Mouse (Mus musculus) embryonic facial prominence, embryonic 14.5 days (tissue): Measurements from ENCODE around the gene Bri3bp. TPM values are rescaled to one million over a fixed set of nuclear protein-coding genes. Genes with fewer than 3 reads are reported as not detected.
A peak's percentile ranks its signal among the peaks of the same experiment; 100 is the strongest.

Source experiments
- ATAC-seq: fragments of 200-750 bp; cut with Nextera tagmentation; 2 replicates; pipeline ENCODE4 v1.8.0; 2017; ENCODE audit warnings: low read depth, moderate number of reproducible peaks, moderate TSS enrichment
- DNase-seq: peaks from one replicate; pipeline ENCODE4 v3.0.0-alpha.2; 2015; ENCODE audit warnings: low spot score
- H3K27ac ChIP-seq: fragments of 300-500 bp; sonication (generic); replicated peaks from 2 replicates; pipeline ENCODE4 v1.5.1; 2014; ENCODE audit warnings: low read depth, mild to moderate bottlenecking, low read length, moderate library complexity
- H3K27me3 ChIP-seq: fragments of 300-500 bp; sonication (generic); replicated peaks from 2 replicates; pipeline ENCODE4 v1.6.1; 2014; ENCODE audit warnings: low read length; ENCODE audit not compliant: control insufficient read depth, insufficient read depth
- H3K36me3 ChIP-seq: fragments of 300-500 bp; sonication (generic); 2 replicates; pipeline ENCODE4 v1.6.1; 2014; ENCODE audit warnings: low read length, mixed read lengths; ENCODE audit not compliant: control insufficient read depth, insufficient read depth
- H3K4me1 ChIP-seq: fragments of 300-500 bp; sonication (generic); 2 replicates; pipeline ENCODE4 v1.6.1; 2014; ENCODE audit warnings: antibody characterized with exemption, low read length; ENCODE audit not compliant: control insufficient read depth, insufficient read depth
- H3K4me2 ChIP-seq: fragments of 300-500 bp; sonication (generic); 2 replicates; pipeline ENCODE4 v1.6.1; 2014; ENCODE audit warnings: low read depth, mild to moderate bottlenecking, low read length, moderate library complexity, mixed read lengths
- H3K4me3 ChIP-seq: fragments of 300-500 bp; sonication (generic); 2 replicates; pipeline ENCODE4 v1.5.1; 2014; ENCODE audit warnings: low read depth, mild to moderate bottlenecking, low read length
- H3K9ac ChIP-seq: fragments of 300-500 bp; sonication (generic); 2 replicates; pipeline ENCODE4 v1.6.1; 2014; ENCODE audit warnings: low read depth, mild to moderate bottlenecking, low read length, moderate library complexity, mixed read lengths
- H3K9me3 ChIP-seq: fragments of 300-500 bp; sonication (generic); 2 replicates; pipeline ENCODE4 v1.6.1; 2016; ENCODE audit warnings: low read length; ENCODE audit not compliant: control insufficient read depth
- WGBS: fragments of 180-500 bp; shearing (Covaris S2); extraction: QIAGEN DNeasy Blood & Tissue Kit; methylation state at CpG from one replicate; pipeline ENCODE4 v1.1.7; 2014; 5-methylcytosine and 5-hydroxymethylcytosine counted together
- polyA plus RNA-seq: library from polyadenylated mRNA; unstranded; fragments of >200 nt; fragmentation: Nextera tagmentation; extraction: Ambion mirVana; gene quantifications from 2 replicates; pipeline ENCODE4 v1.2.1, GENCODE M21; 2014

The Bri3bp gene
- polyA plus RNA-seq, 1 experiment from 2014 or later, result 28.8 TPM

DNA sequence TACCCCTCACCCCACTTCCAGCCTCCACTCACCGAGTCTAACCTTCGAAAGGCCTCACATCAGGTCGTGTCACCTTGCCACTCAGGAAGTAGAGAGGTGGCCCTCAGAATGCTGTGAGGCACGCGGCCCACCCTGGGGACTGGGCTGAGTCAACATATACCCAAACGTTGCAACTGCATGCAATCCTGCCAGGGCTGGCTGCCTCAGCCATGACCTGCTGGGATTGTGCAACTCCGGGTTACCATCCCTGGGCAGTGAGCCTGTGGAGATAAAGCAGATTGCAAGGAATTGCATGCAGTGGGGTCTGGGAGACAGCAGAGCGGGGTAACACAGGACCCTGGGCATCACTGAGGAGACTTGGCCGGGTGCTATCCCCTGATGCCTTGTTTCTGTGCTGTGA lies 11.2 kb downstream of the Bri3bp start:
- Histone ChIP-seq H3K4me3 (no peak overlapping the region), H3K4me2 (no peak overlapping the region), H3K27me3 (no peaks in the 10 kb centered on the region), H3K4me1 (no peaks in the 10 kb centered on the region), H3K9me3 (no peaks in the 10 kb centered on the region), H3K9ac (no peak overlapping the region), H3K27ac (no peak overlapping the region), H3K36me3 (peaks cover 34% of the 10 kb centered on the region)
- no peak for ATAC-seq
- no peak for DNase-seq
- WGBS, result 89% methylated on average over 9 of the region's 9 CpGs

- H3K27ac ChIP-seq, result no peak overlapping the region
- no peaks in the 10 kb centered on the region for H3K4me1 ChIP-seq
- H3K36me3 ChIP-seq, result peaks cover 35% of the 10 kb centered on the region
- no peaks in the 10 kb centered on the region for H3K27me3 ChIP-seq
- H3K9me3 ChIP-seq, result no peaks in the 10 kb centered on the region
- no peak overlapping the region for H3K4me2 ChIP-seq
- no peak overlapping the region for H3K9ac ChIP-seq
- ATAC-seq (no peak), DNase-seq (no peak)
- H3K4me3 ChIP-seq, result no peak overlapping the region
- 89% methylated on average over 6 of the region's 6 CpGs for WGBS
These were observed 14.7 kb downstream of the Bri3bp start for GRCm38 (mm10) chr5:125456100-125456499.

DNA sequence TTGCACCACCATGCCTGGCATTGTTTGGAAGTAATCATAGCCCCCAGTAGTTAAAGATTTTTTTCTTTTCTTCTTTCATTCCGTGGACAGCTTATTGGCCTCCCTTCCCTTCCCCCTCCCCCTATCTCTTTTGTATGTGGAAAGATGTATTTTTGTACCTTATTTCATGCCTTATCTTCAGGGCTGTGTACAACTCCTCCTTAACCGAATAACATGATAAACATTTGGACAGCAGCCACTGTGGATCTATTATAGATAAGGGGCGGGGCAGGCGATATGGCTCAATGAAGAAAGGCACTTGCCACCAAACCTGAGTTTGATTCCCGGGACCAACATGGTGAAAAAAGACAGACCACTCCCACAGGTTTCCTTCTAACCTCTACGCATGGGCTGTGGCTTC lies 16.2 kb downstream of the Bri3bp start:
- DNase-seq (no peak), ATAC-seq (no peak)
- 95% methylated on average over 6 of the region's 6 CpGs for WGBS
- Histone ChIP-seq H3K4me3 (no peak overlapping the region), H3K36me3 (peaks cover 31% of the 10 kb centered on the region), H3K9ac (no peak overlapping the region), H3K27ac (no peak overlapping the region), H3K9me3 (no peaks in the 10 kb centered on the region), H3K27me3 (no peaks in the 10 kb centered on the region), H3K4me2 (no peak overlapping the region), H3K4me1 (no peaks in the 10 kb centered on the region)

- H3K9ac ChIP-seq, result no peak overlapping the region
- H3K4me2 ChIP-seq, result no peak overlapping the region
- H3K4me1 ChIP-seq, result 0 out of 2 replicates have a peak, but pooled peaks cover 5% of the 10 kb centered on the region
- H3K27me3 ChIP-seq, result no peaks in the 10 kb centered on the region
- WGBS, result 80% methylated on average over 3 of the region's 3 CpGs
- H3K9me3 ChIP-seq, result no peaks in the 10 kb centered on the region
- ATAC-seq (no peak), DNase-seq (no peak)
- H3K27ac ChIP-seq, result no peak overlapping the region
- H3K36me3 ChIP-seq, result peaks cover 14% of the 10 kb centered on the region
- no peak overlapping the region for H3K4me3 ChIP-seq
These were observed 19.2 kb downstream of the Bri3bp start for GRCm38 (mm10) chr5:125460574-125460973.

- 0 out of 2 replicates have a peak, but pooled peaks cover 5% of the 10 kb centered on the region for H3K4me1 ChIP-seq
- ATAC-seq, result no peak
- 64% methylated on average over 10 of the region's 10 CpGs for WGBS
- no peak overlapping the region for H3K9ac ChIP-seq
- H3K27me3 ChIP-seq, result no peaks in the 10 kb centered on the region
- H3K36me3 ChIP-seq, result peaks cover 4% of the 10 kb centered on the region; the same call in 1 of the 2 replicates
- H3K27ac ChIP-seq, result no peak overlapping the region
- no peaks in the 10 kb centered on the region for H3K9me3 ChIP-seq
- DNase-seq, result peak; percentile 56
- no peak overlapping the region for H3K4me2 ChIP-seq
- H3K4me3 ChIP-seq, result no peak overlapping the region
These were observed 20.6 kb downstream of the Bri3bp start for GRCm38 (mm10) chr5:125461868-125462445.

DNA sequence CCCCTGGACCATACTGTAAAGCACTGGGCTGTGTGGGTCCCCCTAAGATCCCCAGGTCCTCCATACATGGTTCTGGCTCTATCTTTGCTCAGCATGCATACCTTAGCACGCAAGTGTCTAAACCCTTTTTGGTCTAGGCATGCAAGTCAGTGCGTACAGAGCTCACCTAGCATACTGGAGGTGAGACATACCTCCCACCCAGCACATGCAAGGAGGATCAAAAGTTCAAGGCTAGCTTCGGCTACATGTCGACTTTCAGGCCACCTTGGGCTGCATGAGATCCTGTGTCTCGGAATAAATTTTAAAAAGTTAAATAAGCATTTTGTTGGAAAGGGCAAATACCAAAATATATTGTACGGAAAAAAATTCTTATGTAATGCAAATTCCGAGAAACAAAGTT lies 23.8 kb downstream of the Bri3bp start:
- Histone ChIP-seq H3K9ac (no peak overlapping the region), H3K36me3 (no peaks in the 10 kb centered on the region), H3K4me3 (peak overlapping the region; percentile 20), H3K4me1 (0 out of 2 replicates have a peak, but pooled peaks cover 5% of the 10 kb centered on the region), H3K27me3 (no peaks in the 10 kb centered on the region), H3K27ac (no peak overlapping the region), H3K4me2 (peak overlapping the region; percentile 53), H3K9me3 (no peaks in the 10 kb centered on the region)
- WGBS, result 36% methylated on average over 7 of the region's 7 CpGs
- DNase-seq, result no peak
- peak; percentile 4; the same call in 1 of the 2 replicates for ATAC-seq

- Histone ChIP-seq H3K4me3 (peak overlapping the region; percentile 30), H3K27me3 (no peaks in the 10 kb centered on the region), H3K36me3 (no peaks in the 10 kb centered on the region), H3K9ac (peak overlapping the region; percentile 32; the same call in 1 of the 2 replicates), H3K4me1 (0 out of 2 replicates have a peak, but pooled peaks cover 5% of the 10 kb centered on the region), H3K9me3 (no peaks in the 10 kb centered on the region), H3K4me2 (peak overlapping the region; percentile 53), H3K27ac (no peak overlapping the region)
- peak; percentile 100 for DNase-seq
- under 1% methylated on average over 25 of the region's 25 CpGs for WGBS
- ATAC-seq, result peak; percentile 100
These were observed 24.3 kb downstream of the Bri3bp start for GRCm38 (mm10) chr5:125465701-125466106.

DNA sequence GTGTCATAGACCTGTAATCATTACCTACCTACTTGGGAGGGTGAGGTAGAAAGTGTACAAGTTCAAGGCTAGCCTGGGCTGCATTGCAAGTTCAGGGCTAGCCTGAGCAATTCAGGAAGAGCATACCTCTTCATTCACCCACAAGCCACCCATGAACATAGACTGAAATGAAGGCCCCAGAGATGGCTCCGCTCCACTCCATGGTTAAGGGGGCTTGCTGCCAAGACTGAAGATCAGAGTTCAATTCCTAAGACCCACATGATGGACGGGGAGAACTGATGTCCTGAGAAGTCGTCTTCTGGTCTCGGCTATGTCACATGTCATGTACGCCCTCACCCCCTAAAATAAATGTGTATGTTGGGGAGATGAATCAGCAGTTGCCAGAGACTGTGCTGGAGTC lies 25.1 kb downstream of the Bri3bp start:
- DNase-seq (no peak), ATAC-seq (no peak)
- Histone ChIP-seq H3K27ac (no peak overlapping the region), H3K27me3 (no peaks in the 10 kb centered on the region), H3K9ac (no peak overlapping the region), H3K36me3 (no peaks in the 10 kb centered on the region), H3K4me3 (no peak overlapping the region), H3K4me2 (no peak overlapping the region), H3K4me1 (0 out of 2 replicates have a peak, but pooled peaks cover 5% of the 10 kb centered on the region), H3K9me3 (no peaks in the 10 kb centered on the region)
- WGBS, result 82% methylated on average over 5 of the region's 5 CpGs

DNA sequence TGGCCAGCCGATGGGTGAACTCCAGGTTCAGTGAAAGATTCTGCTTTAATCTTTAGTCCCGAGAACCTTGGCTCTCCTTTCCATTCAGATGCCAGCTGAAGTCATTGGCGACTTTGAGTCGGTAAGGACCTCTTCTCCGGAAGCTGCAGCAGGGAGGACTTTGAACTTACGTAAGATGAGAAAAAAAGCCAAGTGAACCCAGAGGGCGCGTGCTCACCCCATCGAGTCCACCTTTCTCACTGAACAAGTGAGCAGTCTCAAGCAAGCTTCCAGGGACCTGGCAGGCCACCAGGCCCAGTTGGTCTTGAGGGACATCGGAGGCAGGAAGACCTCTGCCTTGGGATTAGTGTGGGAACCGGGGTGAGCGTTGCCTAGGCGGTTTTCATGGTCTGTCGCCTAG lies 25.9 kb downstream of the Bri3bp start:
- DNase-seq, result no peak
- 88% methylated on average over 14 of the region's 14 CpGs for WGBS
- H3K4me2 ChIP-seq, result no peak overlapping the region
- H3K4me1 ChIP-seq, result 0 out of 2 replicates have a peak, but pooled peaks cover 5% of the 10 kb centered on the region
- H3K4me3 ChIP-seq, result no peak overlapping the region
- no peaks in the 10 kb centered on the region for H3K36me3 ChIP-seq
- ATAC-seq, result no peak
- no peaks in the 10 kb centered on the region for H3K27me3 ChIP-seq
- H3K9ac ChIP-seq, result no peak overlapping the region
- H3K27ac ChIP-seq, result no peak overlapping the region
- H3K9me3 ChIP-seq, result no peaks in the 10 kb centered on the region
